Mouse (Mus musculus): ENCODE measurements around the gene Cdr2l. TPM values are rescaled to one million over a fixed set of nuclear protein-coding genes. Genes with fewer than 3 reads are reported as not detected.
A peak's percentile ranks its signal among the peaks of the same experiment; 100 is the strongest.

Gene Cdr2l
- total and polyA plus RNA-seq, 3 experiments = not detected

GRCm38 (mm10) chr11:115406858-115407401, 25.2 kb downstream of the Cdr2l start:
- H3K4me2 ChIP-seq (ENCODE audit: insufficient read depth, low read depth, poor library complexity, severe bottlenecking) = no peak overlapping the region
- 0 out of 2 replicates have a peak, but pooled peaks cover 2% of the 10 kb centered on the region for H3K79me2 ChIP-seq (replicated peaks; ENCODE audit: control insufficient read depth, extremely low read depth, insufficient read depth, poor library complexity, severe bottlenecking)
- no peaks in the 10 kb centered on the region for H3K9me3 ChIP-seq (replicated peaks; ENCODE audit: low read length)
- H3K9ac ChIP-seq (ENCODE audit: insufficient read depth, low read depth) = no peak overlapping the region
- H3K27me3 ChIP-seq (replicated peaks) = no peaks in the 10 kb centered on the region
- dilution Hi-C loops (cut with MboI; ENCODE audit: extremely low pct_ligation_motif_present, extremely low pct_unique_long_range_greater_than_20kb, low sequenced_read_pairs) = no loop called here
- no peak overlapping the region for H3K4me3 ChIP-seq (replicated peaks in 1 of 3; ENCODE audit: low read depth in 2 of 3, low read length in 2 of 3, poor library complexity in 1 of 3)
- peaks cover 6 to 38% of the 10 kb centered on the region in 2 experiments; a peak in 3 of 4 replicates for H3K4me1 ChIP-seq (ENCODE audit: control insufficient read depth in 1 of 2, insufficient read depth in 2 of 2)
- no peak for TF ChIP-seq USF1 (IDR thresholded peaks at IDR 0.05; ENCODE audit: low read depth, low read length)
- TF ChIP-seq SIN3A (IDR thresholded peaks at IDR 0.05; ENCODE audit: low read length) = no peak
- TF ChIP-seq CTCF (conservative IDR thresholded peaks at IDR 0.05 in 1 of 2, IDR thresholded peaks at IDR 0.05 in 1 of 2; ENCODE audit: low read depth in 2 of 2, low read length in 2 of 2) = no peak
- no peak for TF ChIP-seq MEF2A (IDR thresholded peaks at IDR 0.05; ENCODE audit: borderline replicate concordance, low read depth, low read length)
- H3K36me3 ChIP-seq (replicated peaks in 1 of 2; ENCODE audit: control insufficient read depth in 1 of 2, insufficient read depth in 1 of 2, low read length in 1 of 2) = peaks cover 24 to 63% of the 10 kb centered on the region in 2 experiments
- in situ Hi-C loops (cut with MboI; ENCODE audit: low pct_ligation_motif_present, low pct_unique_long_range_greater_than_20kb, low sequenced_read_pairs) = no loop called here
- H3K27ac ChIP-seq (ENCODE audit: insufficient read depth, low read depth) = no peak overlapping the region
- DNase-seq (ENCODE audit: extremely low read depth) = no peak

- Histone ChIP-seq H3K9ac (ENCODE audit: insufficient read depth, low read depth) (no peak overlapping the region), H3K27ac (ENCODE audit: insufficient read depth, low read depth) (no peak overlapping the region), H3K79me2 (replicated peaks; ENCODE audit: control insufficient read depth, extremely low read depth, insufficient read depth, poor library complexity, severe bottlenecking) (0 out of 2 replicates have a peak, but pooled peaks cover 2% of the 10 kb centered on the region), H3K27me3 (replicated peaks) (no peaks in the 10 kb centered on the region), H3K9me3 (replicated peaks; ENCODE audit: low read length) (no peaks in the 10 kb centered on the region), H3K4me2 (ENCODE audit: insufficient read depth, low read depth, poor library complexity, severe bottlenecking) (no peak overlapping the region), H3K4me1 (ENCODE audit: control insufficient read depth in 1 of 2, insufficient read depth in 2 of 2) (peaks cover 6 to 38% of the 10 kb centered on the region in 2 experiments; a peak in 3 of 4 replicates), H3K4me3 (replicated peaks in 1 of 3; ENCODE audit: low read depth in 2 of 3, low read length in 2 of 3, poor library complexity in 1 of 3) (no peak overlapping the region), H3K36me3 (replicated peaks in 1 of 2; ENCODE audit: control insufficient read depth in 1 of 2, insufficient read depth in 1 of 2, low read length in 1 of 2) (peaks cover 24 to 63% of the 10 kb centered on the region in 2 experiments)
- dilution Hi-C loops (cut with MboI; ENCODE audit: extremely low pct_ligation_motif_present, extremely low pct_unique_long_range_greater_than_20kb, low sequenced_read_pairs) = no loop called here
- in situ Hi-C loops (cut with MboI; ENCODE audit: low pct_ligation_motif_present, low pct_unique_long_range_greater_than_20kb, low sequenced_read_pairs) = no loop called here
- TF ChIP-seq ZNF384 (IDR thresholded peaks at IDR 0.05; ENCODE audit: low read depth, low read length) (no peak), TBP (conservative IDR thresholded peaks at IDR 0.05; ENCODE audit: low read depth, low read length) (no peak), POLR2A (IDR thresholded peaks at IDR 0.05; ENCODE audit: low read depth, low read length) (no peak), NELFE (IDR thresholded peaks at IDR 0.05; ENCODE audit: low read depth, low read length) (no peak), USF1 (IDR thresholded peaks at IDR 0.05; ENCODE audit: low read depth, low read length) (no peak), CTCF (conservative IDR thresholded peaks at IDR 0.05 in 1 of 2, IDR thresholded peaks at IDR 0.05 in 1 of 2; ENCODE audit: low read depth in 2 of 2, low read length in 2 of 2) (peak in 1 of 2 experiments; percentile 45; a peak in 2 of 4 replicates), MAZ (IDR thresholded peaks at IDR 0.05; ENCODE audit: low read depth, low read length) (no peak)
- no peak for DNase-seq (ENCODE audit: extremely low read depth)
These were observed 26.7 kb downstream of the Cdr2l start for GRCm38 (mm10) chr11:115408266-115408920.

GRCm38 (mm10) chr11:115409556-115409955, 27.8 kb downstream of the Cdr2l start:
- Histone ChIP-seq H3K27ac (ENCODE audit: insufficient read depth, low read depth) (no peak overlapping the region), H3K4me2 (ENCODE audit: insufficient read depth, low read depth, poor library complexity, severe bottlenecking) (no peak overlapping the region), H3K9me3 (replicated peaks; ENCODE audit: low read length) (no peaks in the 10 kb centered on the region), H3K9ac (ENCODE audit: insufficient read depth, low read depth) (no peak overlapping the region), H3K4me1 (ENCODE audit: control insufficient read depth in 1 of 2, insufficient read depth in 2 of 2) (peaks cover 7 to 38% of the 10 kb centered on the region in 2 experiments), H3K36me3 (replicated peaks in 1 of 2; ENCODE audit: control insufficient read depth in 1 of 2, insufficient read depth in 1 of 2, low read length in 1 of 2) (peaks cover 24 to 63% of the 10 kb centered on the region in 2 experiments), H3K4me3 (replicated peaks in 1 of 3; ENCODE audit: low read depth in 2 of 3, low read length in 2 of 3, poor library complexity in 1 of 3) (no peak overlapping the region), H3K27me3 (replicated peaks) (no peaks in the 10 kb centered on the region), H3K79me2 (replicated peaks; ENCODE audit: control insufficient read depth, extremely low read depth, insufficient read depth, poor library complexity, severe bottlenecking) (0 out of 2 replicates have a peak, but pooled peaks cover 1% of the 10 kb centered on the region)
- no peak for DNase-seq (ENCODE audit: extremely low read depth)
- in situ Hi-C loops (cut with MboI; ENCODE audit: low pct_ligation_motif_present, low pct_unique_long_range_greater_than_20kb, low sequenced_read_pairs) = no loop called here
- TF ChIP-seq USF2 (conservative IDR thresholded peaks at IDR 0.05; ENCODE audit: low read depth, low read length) (no peak), CHD1 (IDR thresholded peaks at IDR 0.05; ENCODE audit: low read depth, low read length) (no peak), UBTF (IDR thresholded peaks at IDR 0.05; ENCODE audit: low read depth, low read length) (no peak), KAT2A (IDR thresholded peaks at IDR 0.05; ENCODE audit: insufficient replicate concordance, low read length) (no peak), ZNF384 (IDR thresholded peaks at IDR 0.05; ENCODE audit: low read depth, low read length) (no peak), ZMIZ1 (IDR thresholded peaks at IDR 0.05; ENCODE audit: low read depth, low read length) (no peak), MEF2A (IDR thresholded peaks at IDR 0.05; ENCODE audit: borderline replicate concordance, low read depth, low read length) (no peak), POLR2A (IDR thresholded peaks at IDR 0.05; ENCODE audit: low read depth, low read length) (no peak), MXI1 (IDR thresholded peaks at IDR 0.05; ENCODE audit: low read depth, low read length) (no peak), TBP (conservative IDR thresholded peaks at IDR 0.05; ENCODE audit: low read depth, low read length) (no peak), JUND (conservative IDR thresholded peaks at IDR 0.05; ENCODE audit: low read depth, low read length) (no peak), RCOR1 (conservative IDR thresholded peaks at IDR 0.05; ENCODE audit: low read depth, low read length) (no peak), BHLHE40 (IDR thresholded peaks at IDR 0.05; ENCODE audit: low read depth, low read length) (no peak), IRF4 (IDR thresholded peaks at IDR 0.05; ENCODE audit: low read depth, low read length) (no peak), TCF12 (IDR thresholded peaks at IDR 0.05; ENCODE audit: low read depth, low read length) (no peak), EP300 (IDR thresholded peaks at IDR 0.05; ENCODE audit: low read length) (no peak), MAFK (IDR thresholded peaks at IDR 0.05; ENCODE audit: insufficient replicate concordance, low read length) (no peak)
- dilution Hi-C loops (cut with MboI; ENCODE audit: extremely low pct_ligation_motif_present, extremely low pct_unique_long_range_greater_than_20kb, low sequenced_read_pairs) = no loop called here
